Mouse (Mus musculus): ENCODE data around the gene Lrrc18.

The Lrrc18 gene

GRCm38 (mm10) chr14:32991082-32991481, at the start of gene Lrrc18:
Gene Lrrc18 (plus strand): TSS chr14:32991382.
- DNase-seq (ENCODE audit: low spot score): no peak

- DNase-seq (ENCODE audit: low spot score): no peak
Measured at GRCm38 (mm10) chr14:32947512-32947911, 43.7 kb upstream of the Lrrc18 start.

- DNase-seq (ENCODE audit: low spot score): peak; percentile 16
Measured at GRCm38 (mm10) chr14:32950312-32951301, 40.6 kb upstream of the Lrrc18 start.

GRCm38 (mm10) chr14:32956486-32956885, 34.7 kb upstream of the Lrrc18 start:
- DNase-seq (ENCODE audit: low spot score): no peak

GRCm38 (mm10) chr14:32958671-32959070, 32.5 kb upstream of the Lrrc18 start:
- DNase-seq (ENCODE audit: low spot score): no peak

- peak; percentile 23 for DNase-seq (ENCODE audit: low spot score)
Measured at GRCm38 (mm10) chr14:32960481-32960880, 30.7 kb upstream of the Lrrc18 start.

- no peak for DNase-seq (ENCODE audit: low spot score)
Measured at GRCm38 (mm10) chr14:32964742-32965141, 26.4 kb upstream of the Lrrc18 start.

GRCm38 (mm10) chr14:32970700-32971099, 20.5 kb upstream of the Lrrc18 start:
- DNase-seq (ENCODE audit: low spot score): no peak

- DNase-seq (ENCODE audit: low spot score): no peak
Measured at GRCm38 (mm10) chr14:32984176-32984738, 6.9 kb upstream of the Lrrc18 start.

- DNase-seq (ENCODE audit: low spot score): no peak
Measured at GRCm38 (mm10) chr14:32986659-32987058, 4.5 kb upstream of the Lrrc18 start.

GRCm38 (mm10) chr14:32994954-32995636, 3.9 kb downstream of the Lrrc18 start:
- DNase-seq (ENCODE audit: low spot score): no peak

- DNase-seq (ENCODE audit: low spot score): no peak
Measured at GRCm38 (mm10) chr14:32999511-32999910, 8.3 kb downstream of the Lrrc18 start.

GRCm38 (mm10) chr14:33000112-33000979, 9.2 kb downstream of the Lrrc18 start:
- DNase-seq (ENCODE audit: low spot score): no peak

- no peak for DNase-seq (ENCODE audit: low spot score)
Measured at GRCm38 (mm10) chr14:33005114-33005513, 13.9 kb downstream of the Lrrc18 start.

- DNase-seq (ENCODE audit: low spot score): no peak
Measured at GRCm38 (mm10) chr14:33007638-33008037, 16.5 kb downstream of the Lrrc18 start.

- DNase-seq (ENCODE audit: low spot score): no peak
Measured at GRCm38 (mm10) chr14:33019050-33019449, 27.9 kb downstream of the Lrrc18 start.

- DNase-seq (ENCODE audit: low spot score): no peak
Measured at GRCm38 (mm10) chr14:33019606-33020005, 28.4 kb downstream of the Lrrc18 start.

GRCm38 (mm10) chr14:33030849-33031248, 39.7 kb downstream of the Lrrc18 start:
- DNase-seq (ENCODE audit: low spot score): no peak

GRCm38 (mm10) chr14:33033424-33033823, 42.2 kb downstream of the Lrrc18 start:
- DNase-seq (ENCODE audit: low spot score): no peak

GRCm38 (mm10) chr14:33035386-33035785, 44.2 kb downstream of the Lrrc18 start:
- no peak for DNase-seq (ENCODE audit: low spot score)

GRCm38 (mm10) chr14:33036811-33037210, 45.6 kb downstream of the Lrrc18 start:
- no peak for DNase-seq (ENCODE audit: low spot score)

GRCm38 (mm10) chr14:33045217-33045616, 54.0 kb downstream of the Lrrc18 start:
- DNase-seq (ENCODE audit: low spot score): no peak
